Mouse (Mus musculus) CD4-positive, CD25-positive, alpha-beta regulatory T cell, adult 4 months (primary cell): ENCODE results near the gene Akr1d1. TPM values are rescaled to one million over a fixed set of nuclear protein-coding genes. Genes with fewer than 3 reads are reported as not detected.

Experiments
- ATAC-seq: one replicate; pipeline ENCODE4 v1.8.0; 2017
- polyA plus RNA-seq, 2 experiments: library from polyadenylated mRNA; unstranded; fragments of 100-300 nt; shearing (Covaris generic); gene quantifications; one replicate each; pipeline ENCODE4 v1.2.1; 2017

Akr1d1 gene
- polyA plus RNA-seq, result not detected

DNA sequence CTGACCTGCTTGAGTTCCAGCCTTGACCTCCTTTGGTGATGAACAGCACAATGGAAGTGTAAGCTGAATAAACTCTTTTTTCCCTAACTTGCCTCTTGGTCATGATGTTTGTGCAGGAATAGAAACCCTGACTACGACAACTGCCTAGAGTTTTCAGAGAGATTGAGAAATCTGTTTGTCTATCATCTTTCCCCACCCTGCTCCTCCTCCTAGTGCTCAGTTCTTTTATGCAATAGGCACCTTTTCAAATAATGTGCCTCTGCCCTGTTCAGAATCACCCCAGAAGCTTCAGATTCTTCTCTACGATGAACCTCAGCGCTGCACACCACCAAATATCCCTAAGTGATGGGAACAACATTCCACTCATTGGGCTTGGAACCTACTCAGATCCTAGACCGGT is at the start of gene Akr1d1:
Gene Akr1d1, plus strand, starts transcription at position 234 of the 400 bp plus-strand sequence.
- no peak for ATAC-seq

DNA sequence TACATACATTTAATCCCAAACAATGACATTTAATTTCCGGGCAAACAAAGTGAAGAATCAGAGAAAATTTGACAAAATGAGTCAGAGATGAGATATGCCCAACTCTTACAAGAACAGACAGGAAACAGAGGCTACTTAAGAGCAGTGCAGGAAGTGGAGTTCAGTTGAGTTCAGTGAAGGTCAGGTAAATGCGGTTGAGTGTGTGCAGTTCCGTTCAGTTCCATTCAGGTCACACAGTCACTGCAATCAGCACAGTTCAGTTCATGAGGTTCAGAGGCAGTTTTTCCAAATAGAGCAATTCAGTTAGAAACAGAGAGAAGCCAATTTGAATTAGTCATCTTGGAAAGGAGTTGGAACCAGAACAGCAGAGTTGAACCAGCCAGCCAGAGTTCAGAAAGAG is 48.8 kb upstream of the Akr1d1 start:
- ATAC-seq, result peak; percentile 100

DNA sequence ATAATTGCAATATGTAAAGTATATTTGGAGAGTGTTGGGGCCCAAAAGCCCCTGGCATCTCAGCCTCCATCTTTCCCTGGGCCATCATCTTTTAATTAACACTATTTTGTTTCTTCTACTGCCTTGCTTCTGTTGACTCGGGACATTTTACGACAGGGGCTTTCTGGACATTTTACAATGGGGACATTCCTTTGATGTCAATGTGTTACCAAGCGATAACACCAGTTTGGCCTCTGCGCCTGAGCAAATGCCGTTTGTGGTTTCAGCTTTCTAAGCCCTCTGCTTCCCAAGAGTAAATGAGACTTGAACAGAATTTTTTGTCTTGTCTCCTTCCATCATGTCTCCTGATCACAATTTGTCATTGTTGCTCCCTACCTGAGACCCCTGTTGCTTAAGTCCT is 46.7 kb upstream of the Akr1d1 start:
- ATAC-seq, result no peak

DNA sequence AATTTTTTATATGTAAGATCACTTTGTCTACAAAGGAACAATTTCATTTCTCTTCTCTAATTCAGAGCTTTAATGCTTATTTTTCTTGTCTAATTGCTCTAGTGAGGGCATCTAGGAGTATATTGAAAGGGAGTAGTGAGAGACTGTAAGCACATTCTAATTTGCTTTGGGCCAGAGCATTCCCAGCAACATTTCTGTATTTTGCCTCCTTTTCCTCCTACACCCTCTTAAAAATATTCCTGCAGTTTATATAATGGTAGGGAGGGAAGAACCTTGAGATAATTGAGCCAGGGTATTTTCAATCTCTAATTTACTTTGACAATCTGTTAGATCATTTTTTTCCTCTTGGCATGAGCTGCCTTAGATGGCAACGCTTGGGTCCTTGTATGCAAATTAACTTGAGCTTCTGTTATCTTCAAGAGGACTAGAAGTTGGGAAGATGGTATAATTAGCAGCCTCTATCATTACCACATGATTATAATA is 45.3 kb upstream of the Akr1d1 start:
- ATAC-seq, result no peak

DNA sequence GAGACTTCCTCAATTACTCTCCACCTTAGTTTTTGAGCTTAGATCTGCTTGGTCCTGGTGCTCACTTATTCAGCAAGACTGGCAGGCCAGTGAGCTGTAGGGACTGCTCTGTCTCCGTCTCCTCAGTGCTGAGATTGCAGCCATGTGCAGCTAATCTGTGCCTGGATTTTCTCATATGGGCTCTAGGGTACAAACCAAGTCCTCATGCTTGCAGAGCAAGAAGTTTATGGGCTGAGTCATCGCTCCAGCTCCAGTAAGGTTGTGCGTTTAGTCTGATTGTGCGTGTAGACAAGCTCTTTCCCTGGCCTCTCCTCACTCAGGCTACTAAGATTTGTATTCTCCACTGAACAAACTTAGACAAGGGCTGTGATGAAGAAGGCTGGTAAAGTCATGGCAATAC is 43.5 kb upstream of the Akr1d1 start:
- no peak for ATAC-seq

DNA sequence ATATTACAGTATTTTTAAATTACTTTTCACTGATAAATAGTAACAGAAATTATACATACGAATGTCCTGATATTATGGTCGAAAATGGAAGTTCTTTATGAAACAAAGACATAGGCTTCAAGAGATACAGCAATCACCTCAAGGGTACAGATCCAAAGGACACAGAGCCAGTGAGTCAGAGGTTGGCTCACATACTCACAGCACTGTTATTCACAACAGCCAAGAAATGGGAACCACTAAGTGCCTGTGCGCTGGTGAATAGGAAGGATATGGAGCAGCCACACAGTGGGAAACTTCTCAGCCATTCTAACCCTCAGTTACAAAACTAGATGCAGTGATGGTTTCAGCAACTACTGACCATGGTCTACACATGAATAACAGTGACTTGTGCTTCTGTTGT is 37.7 kb upstream of the Akr1d1 start:
- no peak for ATAC-seq

DNA sequence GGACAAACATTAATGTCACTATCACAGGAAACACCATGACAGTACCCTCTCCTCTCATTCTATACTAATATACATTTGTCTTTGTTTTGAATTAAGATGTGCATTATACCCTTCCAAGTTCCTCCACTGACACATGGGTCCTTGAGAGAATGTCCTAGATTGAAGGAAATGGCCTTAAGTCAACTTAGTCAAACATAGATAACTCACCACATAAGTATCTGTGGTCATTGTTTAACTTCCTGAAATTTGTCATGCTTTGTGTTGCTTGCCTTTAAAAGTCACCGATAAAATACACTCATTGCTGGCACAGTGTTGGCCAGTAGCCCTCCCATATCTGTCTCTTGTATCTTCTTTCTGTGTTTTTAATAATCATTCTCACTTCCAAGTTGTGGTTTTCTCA is 35.0 kb upstream of the Akr1d1 start:
- ATAC-seq, result no peak

DNA sequence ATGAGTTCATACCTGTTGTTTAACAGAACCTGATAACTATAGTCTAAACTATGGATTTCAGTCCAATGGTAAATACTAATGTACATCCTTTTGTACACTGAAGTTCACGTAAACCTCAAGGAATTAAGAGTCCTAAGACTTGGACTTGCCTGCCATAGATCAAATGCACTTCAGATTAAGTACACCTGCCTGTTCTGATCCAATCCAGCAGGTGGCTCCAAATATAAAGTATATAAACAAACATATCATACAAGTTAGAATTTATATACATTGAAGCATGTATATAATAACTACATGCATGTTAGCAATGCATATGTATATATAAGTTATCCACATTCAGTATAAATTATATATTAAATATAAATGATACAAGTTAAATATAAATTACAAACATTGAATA is 33.1 kb upstream of the Akr1d1 start:
- ATAC-seq, result no peak

DNA sequence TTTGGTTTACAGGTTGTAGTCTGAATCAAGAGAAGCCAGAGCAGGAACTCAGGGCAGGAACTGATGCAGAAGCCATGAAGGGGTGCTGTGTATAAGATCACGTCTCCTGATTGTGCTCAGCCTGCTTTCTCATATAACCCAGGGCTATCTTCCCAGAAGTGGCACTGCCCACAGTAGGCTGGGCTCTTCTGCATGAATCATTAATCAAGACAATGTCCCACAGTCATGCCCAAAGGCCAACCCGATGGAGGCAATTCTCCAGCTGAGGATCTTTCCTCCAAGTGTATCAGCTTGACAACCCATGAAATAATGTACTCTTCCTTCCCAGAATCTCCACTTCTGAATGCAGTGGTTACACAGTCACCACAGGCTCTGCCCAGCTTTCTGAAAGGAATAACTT is 24.4 kb upstream of the Akr1d1 start:
- no peak for ATAC-seq

DNA sequence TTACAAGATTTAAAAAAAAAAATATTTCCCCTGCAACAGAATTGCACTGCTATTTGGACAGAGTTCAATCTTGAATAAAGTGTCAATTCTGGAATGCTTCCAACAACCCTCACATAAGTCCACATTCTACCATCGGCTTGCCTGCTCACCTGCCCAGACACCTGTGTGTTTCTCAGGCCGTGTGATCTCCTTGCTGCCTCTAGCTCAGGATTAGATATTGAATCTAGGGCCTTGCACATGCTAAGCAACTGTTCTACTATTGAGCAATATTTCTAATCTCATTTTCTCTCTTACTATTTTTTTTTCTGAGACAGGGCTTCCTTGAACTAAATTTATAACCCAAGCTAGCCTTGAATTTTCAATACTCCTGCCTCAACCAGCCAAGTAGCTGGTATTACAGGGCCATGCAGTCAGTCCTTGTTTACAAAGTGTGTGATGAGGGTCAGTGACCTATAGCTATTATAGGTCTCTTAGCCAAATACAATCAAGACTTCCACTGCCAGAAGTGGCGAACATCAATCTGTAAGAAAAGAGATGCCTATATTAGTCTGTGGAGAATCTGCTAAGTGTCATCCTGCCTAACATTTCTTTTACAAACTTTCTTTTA is 23.0 kb upstream of the Akr1d1 start:
- ATAC-seq, result no peak

DNA sequence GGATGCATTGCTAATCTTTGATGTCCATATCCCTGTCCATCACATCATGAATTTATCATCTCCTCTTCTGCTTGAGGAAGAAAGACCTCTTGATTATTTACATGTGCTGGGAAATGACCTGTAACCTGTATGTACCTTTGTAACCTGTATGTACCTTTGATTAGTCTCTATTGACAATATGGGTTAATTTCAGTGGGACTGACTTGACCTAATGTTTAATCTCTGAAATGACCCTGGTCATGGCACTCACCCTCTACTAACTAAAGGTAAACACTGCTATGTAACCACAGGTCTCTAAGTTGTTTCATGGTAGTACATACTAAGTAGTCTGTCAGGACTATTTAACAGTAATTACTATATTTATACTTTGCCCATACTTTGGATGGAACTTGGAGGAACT is 19.2 kb upstream of the Akr1d1 start:
- no peak for ATAC-seq

DNA sequence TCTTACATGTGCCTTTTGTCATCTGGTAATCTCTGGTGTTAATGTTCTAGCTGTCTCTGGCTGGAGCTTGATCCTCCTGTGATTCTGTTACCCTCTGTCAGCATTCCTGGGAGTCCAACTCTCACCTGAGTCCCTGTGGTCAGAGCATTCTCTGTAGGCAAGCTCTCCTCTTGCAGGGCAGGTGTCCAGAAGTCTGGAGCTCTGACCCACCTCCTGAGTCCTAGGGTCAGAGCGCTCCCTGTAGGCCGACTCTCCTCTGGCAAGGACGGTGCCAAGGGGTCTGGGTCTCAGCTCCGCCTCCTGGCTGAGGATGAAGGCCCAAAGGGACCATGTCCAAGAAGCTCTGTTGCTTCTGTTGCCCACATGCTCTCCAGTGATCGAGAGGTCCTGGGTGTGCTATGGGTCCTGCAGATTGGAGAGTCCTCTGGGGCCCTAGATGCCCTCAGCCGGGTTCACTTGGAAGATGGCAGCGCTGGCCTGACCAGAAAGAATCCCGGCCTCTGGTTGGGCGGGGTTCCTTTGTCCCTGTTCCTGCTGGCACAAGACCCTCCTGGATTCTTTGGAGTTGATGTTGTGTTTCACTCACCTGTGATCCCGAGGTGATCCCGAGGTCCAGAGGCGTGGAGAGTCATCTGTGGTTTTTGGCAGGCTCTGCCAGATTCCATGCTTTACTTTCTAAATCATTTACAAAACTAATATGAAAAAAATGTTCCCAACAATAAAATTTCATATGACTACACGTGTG is 9.2 kb upstream of the Akr1d1 start:
- no peak for ATAC-seq

DNA sequence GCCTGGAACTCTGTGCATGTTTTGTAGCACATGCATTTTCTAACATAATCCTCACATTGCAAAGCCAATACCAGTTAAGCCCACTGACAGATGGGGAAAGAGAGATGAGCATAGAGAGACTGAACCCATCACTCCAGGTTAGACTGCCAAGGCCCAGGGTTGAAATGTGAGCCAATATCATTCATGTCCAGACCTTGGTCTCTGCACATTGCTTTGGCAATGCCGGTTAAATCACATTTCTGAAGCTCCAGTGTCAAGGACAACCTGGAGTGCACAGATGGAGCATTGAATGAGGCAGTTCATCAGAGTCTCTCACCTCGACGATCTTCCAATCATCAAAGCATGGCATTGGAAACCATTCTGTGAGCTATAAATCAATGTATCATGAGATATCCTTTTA is 2.1 kb downstream of the Akr1d1 start:
- ATAC-seq, result no peak

DNA sequence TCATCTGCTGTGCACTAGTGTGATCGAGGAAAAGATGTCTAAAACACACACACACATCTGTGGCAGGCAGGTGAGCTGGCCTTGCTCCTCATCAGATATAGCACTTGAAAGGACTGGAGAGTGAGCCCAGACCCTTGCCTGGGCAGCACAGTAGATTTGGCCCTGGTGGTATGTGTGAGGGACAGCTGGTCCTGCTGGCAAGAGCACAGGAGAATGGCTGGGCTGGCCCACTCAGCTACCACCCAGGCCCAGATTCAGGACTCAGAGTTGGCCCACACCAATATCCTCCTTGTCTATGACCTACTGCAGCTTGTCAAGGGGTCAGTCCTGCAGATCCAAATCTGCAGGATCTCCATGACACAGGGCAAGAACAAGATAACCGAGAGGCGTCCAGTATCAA is 6.9 kb downstream of the Akr1d1 start:
- no peak for ATAC-seq

DNA sequence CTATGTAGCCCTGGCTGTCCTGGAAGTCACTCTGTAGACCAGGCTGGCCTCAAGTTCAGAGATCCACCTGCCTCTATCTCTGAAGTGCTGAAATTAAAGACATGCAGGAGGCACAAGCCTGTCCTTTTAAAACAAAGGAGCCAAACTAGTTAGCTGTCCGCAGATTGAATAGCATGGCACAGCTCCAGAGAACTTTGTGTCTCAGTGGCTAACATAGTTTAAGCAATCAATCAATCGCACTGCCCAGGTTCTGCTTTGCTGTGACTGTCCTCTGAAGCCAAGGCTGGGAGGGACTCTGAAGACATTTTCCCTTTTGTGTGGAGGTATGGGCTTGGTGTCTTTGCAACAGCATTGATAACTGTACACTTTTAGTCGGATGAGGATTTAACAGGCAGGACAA is 7.8 kb downstream of the Akr1d1 start:
- ATAC-seq, result no peak

DNA sequence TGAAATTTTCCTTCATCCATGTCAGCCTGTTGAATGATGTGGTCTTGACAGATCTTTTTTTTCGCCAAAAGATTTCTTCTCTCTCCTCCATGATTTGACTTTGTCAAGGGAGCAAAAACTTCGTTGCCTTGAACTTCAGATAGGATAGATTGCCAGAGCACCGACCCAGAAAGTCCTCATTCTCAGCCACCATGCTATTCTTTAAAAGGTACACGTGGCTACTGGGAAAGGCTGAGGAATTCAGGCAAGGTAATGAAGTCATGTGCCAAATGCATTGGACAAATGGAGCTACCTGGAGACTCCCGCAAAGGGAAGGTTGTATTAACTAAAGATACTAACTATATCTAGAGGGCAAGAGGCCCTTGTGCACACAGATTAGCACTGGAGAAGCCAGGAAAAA is 8.8 kb downstream of the Akr1d1 start:
- ATAC-seq, result no peak

DNA sequence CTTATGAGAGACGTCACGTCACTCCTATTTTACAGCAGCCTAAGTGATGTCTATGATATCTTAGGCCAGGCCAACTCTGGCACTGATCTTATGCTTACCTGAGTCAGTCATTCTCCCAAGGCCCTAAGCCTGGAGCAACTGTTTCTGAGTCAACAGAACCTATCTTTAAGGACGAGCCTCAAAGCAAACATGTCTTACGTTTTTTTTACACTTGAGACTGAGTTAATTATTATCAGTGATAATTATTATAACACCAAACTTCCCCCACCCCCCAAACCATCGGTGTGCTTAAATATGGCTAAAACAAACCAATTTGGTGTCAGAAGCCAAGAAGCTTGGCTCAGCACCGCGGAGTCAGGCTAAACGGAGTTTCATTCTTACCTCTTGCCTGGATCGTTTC is 9.4 kb downstream of the Akr1d1 start:
- ATAC-seq, result no peak

DNA sequence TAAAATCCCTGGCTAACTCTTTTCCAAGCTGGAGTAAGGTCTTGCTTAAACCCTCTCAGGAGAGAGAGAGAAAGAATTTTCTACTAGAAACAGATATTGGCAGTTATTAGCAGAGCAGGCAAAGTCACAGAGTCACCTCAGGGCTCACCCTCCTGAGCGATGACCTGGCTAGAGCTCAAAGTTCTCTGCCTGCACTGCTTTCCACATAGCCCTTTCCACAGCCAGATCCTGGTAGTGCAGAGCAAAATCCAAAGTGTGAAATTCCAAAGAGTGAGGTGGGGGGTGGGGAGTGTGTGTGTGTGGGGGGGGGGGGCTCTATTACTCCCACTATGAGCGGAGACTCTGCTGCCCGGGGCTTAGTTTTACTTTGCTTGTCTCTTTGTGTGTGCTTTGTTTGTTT is 10.1 kb downstream of the Akr1d1 start:
- no peak for ATAC-seq

DNA sequence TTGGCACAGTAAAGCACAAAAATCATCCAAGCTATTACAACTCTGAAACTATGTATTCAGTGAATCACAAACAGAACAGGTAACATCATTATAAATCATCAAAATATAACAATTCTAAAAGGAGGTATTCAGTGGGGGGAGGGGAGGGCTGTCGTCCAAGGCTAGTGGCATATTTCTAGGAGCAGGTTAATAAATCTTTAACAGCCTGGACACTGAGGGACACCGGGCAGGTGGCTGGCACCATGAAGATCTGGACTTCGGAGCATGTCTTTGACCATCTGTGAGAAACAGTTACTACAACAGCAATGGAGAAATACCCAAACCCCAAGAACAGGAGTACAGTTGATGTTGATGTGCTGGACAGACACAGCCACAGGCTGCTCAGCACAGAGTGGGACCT is 11.2 kb downstream of the Akr1d1 start:
- no peak for ATAC-seq

DNA sequence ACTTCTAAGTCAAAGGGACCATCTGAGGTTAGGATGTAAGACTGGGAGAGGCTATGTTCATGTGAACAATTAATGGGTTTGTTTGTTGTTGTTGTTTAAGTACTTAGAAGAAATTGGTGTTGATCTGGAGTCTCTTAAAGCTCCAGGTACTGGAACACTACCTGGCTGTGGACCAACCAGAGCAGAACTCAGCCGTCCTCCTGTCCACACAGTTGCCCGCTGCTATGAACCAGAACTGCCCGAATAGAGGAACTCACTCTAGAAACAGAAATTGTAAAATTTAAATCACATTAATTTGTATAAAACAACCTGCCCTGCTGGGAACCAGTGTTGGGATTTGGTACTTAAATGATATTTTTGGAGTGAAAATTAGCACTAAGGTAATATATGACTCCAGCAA is 12.2 kb downstream of the Akr1d1 start:
- no peak for ATAC-seq

DNA sequence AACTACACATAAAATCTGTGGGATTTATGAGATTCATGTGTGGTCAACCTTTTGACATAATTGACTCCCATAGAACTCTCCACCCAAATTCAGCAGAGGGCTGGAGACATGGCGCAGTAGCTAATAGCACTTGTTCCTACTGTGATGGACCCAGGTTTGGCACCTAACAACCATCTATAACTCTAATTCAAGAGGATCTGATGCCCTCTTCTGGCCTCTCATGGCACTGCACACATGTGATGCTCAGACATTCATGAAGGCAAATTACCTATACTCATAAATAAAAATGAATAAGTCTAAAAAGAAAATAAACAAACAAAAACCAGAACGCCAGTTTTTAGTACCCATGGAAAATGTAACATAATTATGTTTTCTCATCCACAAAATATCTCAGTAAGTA is 22.8 kb downstream of the Akr1d1 start:
- no peak for ATAC-seq

DNA sequence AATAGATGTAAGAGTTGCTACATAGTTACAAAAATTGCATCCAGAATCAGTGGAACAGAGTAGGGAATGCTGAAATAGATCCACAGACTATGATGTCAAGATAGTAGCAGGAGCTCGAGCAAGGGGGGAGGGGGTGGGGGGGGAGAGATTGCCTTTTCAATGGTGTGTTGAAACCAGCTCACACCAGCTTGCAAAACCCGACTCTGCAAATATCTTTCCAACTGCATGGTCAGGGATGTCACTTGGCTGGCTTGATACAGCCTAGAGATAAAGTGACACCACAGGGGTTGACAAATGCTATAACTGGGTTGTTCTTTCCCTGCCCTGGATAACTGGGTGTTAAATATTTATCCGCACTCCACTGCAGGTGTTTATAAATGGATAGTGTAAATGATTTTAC is 24.0 kb downstream of the Akr1d1 start:
- ATAC-seq, result no peak

DNA sequence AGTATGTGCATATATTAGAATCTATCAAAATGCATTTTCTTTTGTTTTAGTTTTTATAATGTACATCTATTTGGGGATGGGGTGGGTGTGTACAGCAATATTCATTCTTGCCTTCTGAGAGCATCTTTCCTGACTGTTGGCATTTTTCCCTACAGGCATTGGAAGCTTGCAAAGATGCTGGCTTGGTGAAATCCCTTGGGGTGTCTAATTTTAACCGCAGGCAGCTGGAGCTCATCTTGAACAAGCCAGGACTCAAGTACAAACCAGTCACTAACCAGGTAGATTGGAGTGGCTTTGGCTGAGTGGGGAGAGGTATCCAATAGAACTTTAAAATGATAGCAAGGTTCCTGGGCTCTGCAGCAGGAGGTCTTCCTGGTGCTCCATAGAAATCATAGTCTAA is 24.4 kb downstream of the Akr1d1 start:
- ATAC-seq, result no peak

DNA sequence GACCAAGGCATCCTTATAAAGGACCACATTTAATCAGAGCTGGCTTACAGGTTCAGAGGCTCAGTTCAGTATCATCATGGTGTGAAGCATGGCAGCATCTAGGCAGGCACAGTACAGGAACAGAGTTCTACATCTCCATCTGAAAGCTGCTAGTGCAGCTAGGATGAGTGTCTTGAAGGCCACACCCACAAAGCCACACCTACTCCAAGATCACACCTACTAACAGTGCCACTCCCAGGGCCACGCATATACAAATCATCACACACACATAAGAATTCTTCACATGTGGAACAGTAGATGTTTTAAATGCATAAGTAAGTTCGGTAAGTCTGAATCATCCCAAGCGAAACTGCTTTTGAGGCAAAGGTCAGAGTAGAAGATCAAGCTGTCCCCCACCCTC is 33.9 kb downstream of the Akr1d1 start:
- peak; percentile 71 for ATAC-seq

DNA sequence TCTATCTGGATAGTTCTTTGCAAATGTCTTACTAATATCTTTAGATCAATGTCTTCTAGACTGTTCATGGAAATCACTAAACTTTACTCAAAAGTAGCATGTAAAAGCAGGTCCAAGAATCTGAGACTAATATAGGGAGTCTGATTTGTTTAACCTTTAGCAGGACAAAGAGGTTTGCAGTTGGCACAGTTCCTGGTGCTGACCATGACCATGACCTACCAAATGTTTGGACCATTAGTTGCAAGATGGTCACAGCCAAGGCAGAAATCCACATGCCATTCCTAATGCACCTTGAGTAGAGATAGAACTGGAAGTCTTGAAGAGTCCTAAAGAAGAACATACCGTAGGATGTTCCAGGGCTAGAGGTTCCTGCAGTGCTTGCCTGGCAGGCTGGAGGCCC is 37.4 kb downstream of the Akr1d1 start:
- ATAC-seq, result no peak
